Mouse (Mus musculus): ENCODE results near the gene Casp1.

Casp1 gene

DNA sequence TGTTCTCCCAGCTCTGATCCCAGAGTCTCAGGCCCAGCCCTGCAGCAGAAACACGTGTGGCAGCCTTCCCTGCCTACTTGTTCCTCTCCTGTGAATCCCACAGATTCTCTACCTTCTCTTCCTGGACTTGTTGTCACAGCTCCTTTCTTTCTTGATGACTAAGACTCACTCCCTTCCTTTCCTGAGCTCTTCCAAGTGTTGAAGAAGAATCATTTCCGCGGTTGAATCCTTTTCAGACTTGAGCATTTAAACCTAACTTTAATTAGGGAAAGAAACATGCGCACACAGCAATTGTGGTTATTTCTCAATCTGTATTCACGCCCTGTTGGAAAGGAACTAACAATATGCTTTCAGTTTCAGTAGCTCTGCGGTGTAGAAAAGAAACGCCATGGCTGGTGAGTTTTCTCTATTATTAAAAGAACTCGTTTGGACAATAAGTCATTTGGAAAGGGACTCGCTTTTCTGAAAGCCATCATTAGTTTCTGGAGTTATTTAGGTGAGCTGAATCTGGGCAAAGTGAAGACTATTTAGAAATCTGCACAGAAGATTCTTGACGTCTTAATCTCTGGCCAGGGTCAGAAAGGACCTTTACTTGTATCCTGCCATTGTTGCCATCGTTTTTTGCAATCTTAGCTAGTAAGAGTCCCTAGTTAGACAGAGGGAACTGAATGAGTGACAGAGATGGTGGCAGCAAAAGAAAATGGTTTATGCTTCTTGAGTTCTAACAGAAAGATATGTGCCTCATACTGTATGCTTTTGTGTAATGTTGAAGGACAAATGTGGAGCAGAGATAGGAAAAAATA, at the start of gene Casp1:
TSS of gene Casp1 (plus strand) at position 189 of the 803 bp plus-strand sequence.
- no peak for DNase-seq (ENCODE audit: low spot score in 2 of 2)

DNA sequence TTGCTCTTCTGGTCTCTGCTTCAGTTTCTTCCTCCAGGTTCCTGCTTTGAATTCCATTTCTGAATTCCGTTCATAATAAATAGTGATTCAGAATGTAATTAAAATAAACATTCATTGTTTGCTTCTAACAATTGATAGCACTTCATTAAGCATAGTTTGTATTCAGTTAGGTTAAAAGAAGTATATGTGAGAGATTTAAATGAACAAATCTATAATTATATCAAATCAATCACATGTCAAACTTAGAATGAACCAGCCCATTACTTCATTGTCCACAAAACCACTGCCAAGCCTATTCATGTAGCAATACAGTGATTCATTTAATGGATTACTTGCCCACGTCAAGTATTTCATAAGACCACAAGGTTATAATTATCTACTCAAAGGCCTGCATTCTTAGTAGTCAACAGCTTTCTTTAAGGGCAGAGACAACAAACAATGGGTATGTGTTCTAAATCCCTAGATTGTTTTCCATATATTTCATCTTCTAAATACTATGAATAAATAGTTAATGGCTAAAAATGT, 34.3 kb upstream of the Casp1 start:
- no peak for DNase-seq (ENCODE audit: low spot score in 2 of 2)

DNA sequence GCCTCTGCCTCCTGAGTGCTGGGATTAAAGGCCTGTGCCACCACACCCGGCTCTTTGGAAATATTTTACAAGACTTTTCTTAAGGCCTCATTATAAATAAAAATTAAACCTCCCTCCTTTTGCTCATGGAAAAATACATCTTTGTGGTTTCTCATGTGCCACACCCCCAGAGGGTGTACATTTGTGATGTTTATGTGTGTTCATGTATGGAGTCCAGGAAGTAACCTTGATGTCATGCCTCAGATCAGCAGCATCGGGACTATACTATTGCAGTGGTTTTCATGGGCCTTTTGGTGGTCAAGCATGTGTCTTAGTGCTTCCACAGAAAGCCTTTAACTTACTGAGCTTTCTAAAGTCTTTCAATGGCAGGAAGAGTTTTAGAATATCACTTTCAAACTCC, 28.0 kb upstream of the Casp1 start:
- no peak for DNase-seq (ENCODE audit: low spot score in 2 of 2)

DNA sequence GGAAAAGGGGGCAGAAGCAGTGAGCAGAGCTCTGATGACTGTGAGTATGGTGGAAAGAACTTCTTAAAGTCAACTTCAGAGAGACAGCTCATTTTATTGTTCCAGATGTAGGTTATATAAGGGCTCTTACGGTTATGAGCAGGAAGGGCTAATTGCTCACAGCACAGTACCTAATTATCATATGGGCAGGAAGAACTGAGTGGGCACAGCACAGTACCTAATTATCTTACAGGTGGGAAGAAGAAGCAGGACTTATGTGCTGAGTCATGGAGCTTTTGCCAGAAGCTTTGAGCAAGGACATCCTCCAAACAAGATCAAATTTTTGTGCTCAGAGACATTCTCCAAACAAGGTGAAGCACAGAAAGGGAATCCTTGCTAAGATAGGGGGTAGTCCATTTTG, 27.4 kb upstream of the Casp1 start:
- no peak for DNase-seq (ENCODE audit: low spot score in 2 of 2)

DNA sequence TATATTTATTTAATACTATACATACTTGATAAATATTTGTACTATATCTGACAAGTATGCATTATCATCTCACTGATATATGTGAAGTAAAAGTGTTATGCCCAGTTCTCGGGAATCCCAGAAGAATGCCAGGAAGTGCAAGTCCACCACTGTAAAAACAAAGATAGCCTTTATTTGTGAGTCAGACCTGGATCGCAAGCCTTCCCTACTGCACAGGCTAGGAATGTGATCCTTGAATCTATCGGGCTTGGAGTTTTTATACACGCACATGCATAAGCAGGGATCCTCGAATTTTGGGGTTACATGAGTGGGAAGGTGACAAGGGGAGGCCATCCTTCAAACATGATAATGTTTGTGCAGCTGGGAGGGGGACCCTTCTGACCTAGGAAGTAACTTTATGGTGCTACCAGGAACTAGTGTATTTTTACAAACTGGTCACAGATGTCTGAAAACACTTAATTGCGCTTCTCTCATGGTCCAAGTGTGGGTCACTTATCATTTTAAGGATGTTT, 26.9 kb upstream of the Casp1 start:
- no peak for DNase-seq (ENCODE audit: low spot score in 2 of 2)

DNA sequence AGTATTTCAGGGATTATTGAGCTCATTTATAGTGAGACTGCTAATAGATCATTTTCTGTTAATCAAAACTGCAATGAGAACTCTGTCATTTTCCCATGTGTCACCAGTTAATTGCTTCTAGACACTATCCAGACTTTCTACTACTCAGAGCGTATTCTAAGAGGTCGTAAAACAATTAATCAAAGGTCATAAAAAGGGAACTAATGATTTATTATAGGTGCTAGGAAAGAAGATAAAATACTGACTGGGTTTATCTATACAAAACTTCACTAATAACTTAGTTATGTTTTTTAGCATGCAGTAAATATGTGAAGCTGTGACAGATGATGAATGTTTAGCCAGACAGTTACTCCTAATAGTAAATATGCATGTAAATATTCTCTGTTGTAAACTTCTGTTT, 12.2 kb upstream of the Casp1 start:
- no peak for DNase-seq (ENCODE audit: low spot score in 2 of 2)

DNA sequence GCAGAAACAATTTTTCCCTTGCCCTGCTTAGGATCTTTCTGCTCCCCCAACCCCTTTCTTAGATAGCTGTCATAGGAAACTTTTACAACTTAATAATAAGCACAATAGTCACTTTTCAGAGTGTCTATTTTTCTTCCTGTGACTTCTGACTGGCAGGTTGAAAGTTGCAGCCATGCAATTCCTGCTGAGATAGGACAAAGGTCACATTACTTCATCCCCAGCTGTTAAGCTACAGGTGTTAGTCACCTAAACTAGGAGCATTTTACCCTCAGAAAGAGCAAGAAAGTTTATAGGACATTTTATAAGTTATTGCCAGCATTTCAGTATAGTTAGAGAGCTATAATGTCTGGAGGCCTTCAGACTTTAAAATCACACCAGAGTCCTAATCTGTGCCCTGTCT, 11.7 kb upstream of the Casp1 start:
- no peak for DNase-seq (ENCODE audit: low spot score in 2 of 2)

DNA sequence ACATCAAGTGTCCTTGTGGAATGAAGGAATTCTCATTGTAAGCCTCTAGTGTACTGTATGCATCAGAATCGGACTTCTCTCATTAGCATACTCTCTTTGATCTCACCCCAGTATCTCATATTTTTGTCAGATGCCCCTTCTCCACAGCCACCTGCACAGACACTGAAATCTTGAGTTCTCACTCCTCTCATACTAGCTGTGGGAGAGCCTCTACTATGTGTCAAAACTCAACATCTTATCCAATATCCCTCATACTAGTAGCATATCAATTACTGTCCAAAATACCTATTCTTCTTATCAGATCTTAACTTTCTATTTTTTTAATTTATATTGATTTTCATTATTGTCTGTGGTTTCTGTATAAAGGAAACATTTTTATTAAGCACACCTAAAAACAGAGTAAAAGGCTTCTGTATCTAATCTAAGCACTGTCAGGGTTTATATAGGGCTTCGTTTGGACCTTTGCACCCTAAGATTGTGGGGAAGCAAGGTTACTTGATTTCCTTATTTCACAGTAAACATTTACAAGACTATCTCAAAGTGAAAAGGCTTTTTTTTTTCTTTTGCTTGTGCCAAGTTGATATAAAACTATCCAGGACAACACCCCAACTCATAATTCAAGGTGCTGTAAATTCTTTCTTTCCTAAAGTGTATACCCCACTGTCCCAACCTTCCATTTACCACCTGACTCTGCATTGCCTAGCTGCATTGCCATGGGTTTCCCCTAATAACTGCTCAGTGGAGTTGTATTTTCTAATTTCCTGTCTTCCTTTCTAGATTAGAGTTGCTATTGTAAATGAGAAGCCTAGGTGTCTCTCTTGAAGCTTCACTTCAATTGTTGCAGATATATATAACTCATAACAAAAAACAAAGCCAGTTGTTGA, 1.7 kb upstream of the Casp1 start:
- no peak for DNase-seq (ENCODE audit: low spot score in 2 of 2)

DNA sequence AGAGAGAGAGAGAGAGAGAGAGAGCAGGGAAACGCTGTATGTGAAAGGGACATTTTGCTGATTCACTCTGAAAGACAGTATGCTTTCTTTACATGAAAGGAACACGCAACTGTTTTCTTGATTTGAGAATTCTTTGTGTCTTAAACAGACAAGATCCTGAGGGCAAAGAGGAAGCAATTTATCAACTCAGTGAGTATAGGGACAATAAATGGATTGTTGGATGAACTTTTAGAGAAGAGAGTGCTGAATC, 740 bp downstream of the Casp1 start:
- no peak for DNase-seq (ENCODE audit: low spot score in 2 of 2)

DNA sequence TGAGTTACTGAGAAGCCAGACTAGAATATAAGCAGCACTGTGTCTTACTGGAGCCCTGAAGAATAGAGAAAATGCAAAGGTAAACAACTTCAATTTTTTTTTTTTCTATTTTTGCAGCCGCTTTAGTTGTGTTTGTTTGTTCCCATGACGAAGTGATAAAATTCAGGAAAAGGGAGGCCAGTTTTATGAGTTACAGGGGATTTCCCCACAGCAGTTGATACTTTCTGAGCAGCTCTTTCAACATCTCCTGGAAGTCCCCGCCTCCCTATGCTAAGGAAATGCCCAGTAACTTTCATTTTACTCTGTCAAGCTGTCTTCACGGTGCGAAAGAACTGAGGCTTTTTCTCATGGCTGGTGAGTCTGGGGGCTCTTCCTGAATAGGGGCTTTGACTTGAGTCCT, 10.2 kb downstream of the Casp1 start, which contains the start of gene Casp4:
TSS of gene Casp4 (plus strand) at position 268 of the 400 bp plus-strand sequence.
- DNase-seq (ENCODE audit: low spot score in 2 of 2): no peak

DNA sequence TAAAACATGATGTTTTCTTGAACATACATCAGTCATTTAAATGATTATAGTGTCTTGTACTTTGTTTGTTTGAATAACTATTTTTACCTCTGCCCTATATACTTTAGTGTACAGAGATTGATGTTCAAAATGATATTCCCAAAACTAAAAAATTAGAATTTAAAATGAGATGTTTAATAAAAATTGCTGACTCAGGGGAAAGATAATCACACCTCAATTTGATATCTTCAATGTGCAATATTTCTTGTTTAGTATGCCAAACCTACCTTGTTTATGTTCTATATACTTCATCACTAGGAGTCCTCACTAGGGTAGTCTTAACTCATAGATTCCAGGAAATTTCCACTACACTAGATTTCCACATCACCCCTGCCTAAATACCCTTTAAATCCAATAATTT, 11.8 kb downstream of the Casp1 start:
- DNase-seq (ENCODE audit: low spot score in 2 of 2): no peak

DNA sequence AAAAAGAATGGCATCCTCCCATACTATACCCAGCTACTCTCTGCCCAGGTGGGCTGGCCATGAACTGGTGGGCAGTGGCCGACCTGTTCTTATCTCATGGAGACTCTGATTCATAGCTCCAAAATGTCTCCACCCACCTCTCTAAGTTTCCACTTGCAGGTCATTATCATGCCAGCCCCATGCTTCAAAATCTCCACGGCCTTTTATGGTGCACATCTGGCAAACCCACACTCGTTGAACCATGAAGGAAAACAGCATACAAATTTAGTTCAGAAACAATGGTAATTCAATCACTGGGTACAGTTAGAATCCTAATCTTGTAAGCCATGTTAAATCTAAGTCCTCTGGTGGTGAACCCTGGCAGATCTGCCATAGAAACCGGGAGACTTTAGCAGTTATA, 13.1 kb downstream of the Casp1 start:
- no peak for DNase-seq (ENCODE audit: low spot score in 2 of 2)

DNA sequence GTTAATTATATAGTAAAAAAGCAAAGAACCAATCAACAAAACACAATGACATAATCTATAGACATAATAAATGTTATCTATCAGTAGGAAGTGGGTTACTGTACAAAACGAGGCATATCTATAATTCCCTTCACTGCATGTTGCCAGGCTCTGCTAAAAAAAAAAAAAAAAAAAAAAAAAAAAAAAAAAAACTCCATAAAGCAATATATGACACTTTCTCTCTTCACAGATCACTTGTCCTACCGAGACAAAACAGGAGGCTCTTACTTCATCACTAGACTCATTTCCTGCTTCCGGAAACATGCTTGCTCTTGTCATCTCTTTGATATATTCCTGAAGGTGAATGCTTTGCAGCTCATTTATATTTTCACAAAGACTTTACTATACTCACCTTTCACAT, 29.9 kb downstream of the Casp1 start:
- DNase-seq (ENCODE audit: low spot score in 2 of 2): no peak

DNA sequence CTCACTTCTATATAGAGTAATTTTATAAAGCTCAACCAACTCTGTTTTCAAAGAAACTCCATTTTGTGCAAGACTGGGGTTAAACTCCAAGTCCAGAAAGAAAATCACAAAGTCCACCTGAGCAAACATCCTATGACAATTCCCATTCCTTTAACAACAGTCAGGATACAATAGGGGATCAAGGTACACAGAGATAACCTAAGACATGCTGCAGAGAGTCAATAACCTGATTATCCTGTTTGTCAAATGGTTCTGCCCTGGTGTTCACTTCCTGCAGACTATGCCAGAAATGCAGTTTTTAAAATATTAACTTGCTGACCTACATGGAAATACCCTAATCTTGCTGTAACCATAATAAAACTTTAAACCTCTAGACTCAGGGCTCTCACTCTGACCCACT, 34.1 kb downstream of the Casp1 start:
- no peak for DNase-seq (ENCODE audit: low spot score in 2 of 2)

DNA sequence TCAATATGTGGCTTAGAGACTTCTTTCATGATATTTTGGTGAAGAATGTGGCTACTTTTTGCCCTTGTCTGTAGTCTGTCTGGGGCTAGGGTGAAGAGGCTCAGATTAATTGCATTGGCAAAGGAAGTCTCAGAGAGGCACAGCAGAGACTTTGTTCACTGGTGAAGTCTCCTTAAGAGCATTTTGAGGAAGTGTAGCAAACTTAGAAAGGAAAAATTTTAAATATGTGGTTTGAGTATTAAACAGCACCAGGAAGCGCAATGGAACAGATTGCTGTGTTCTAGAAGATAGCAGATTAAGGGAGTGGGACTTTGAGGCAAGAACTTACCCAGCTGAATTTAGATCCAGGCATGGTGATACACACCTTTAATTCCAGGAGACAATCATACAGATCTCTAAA, 35.1 kb downstream of the Casp1 start:
- DNase-seq (ENCODE audit: low spot score in 2 of 2): no peak

DNA sequence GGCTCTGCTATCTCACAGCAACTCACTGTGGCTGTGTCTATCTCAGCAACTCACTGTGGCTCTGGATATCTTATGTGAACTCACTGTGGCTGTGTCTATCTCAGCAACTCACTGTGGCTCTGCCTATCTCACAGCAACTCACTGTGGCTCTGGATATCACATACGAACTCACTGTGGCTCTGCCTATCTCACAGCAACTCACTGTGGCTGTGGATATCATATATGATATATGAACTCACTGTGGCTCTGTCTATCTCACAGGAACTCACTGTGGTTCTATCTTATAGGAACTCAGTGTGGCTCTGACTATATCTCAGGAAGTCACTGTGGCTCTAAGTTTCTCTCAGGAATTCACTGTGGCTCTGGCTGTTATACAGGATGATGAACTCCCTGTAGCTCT, 44.8 kb downstream of the Casp1 start:
- DNase-seq (ENCODE audit: low spot score in 2 of 2): no peak

DNA sequence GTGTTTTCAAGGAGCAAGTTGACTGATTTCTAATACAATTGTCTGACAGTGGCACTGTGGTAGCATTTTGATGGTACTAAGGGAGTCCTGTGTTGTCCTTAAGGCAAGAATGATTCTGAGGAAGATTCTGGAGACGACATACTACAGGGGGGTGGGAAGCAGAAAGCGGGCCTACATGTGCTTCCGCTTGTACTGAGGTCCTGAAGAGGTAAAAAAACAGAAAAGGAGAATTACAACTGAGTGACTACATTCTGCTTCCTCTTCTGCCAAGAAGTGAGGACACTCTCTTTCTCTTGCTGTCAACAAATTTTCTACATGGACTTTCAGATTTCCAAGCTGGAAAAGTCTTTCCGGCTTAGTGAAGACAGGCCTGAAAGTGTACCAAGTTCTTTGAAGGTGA, 45.8 kb downstream of the Casp1 start:
- no peak for DNase-seq (ENCODE audit: low spot score in 2 of 2)

DNA sequence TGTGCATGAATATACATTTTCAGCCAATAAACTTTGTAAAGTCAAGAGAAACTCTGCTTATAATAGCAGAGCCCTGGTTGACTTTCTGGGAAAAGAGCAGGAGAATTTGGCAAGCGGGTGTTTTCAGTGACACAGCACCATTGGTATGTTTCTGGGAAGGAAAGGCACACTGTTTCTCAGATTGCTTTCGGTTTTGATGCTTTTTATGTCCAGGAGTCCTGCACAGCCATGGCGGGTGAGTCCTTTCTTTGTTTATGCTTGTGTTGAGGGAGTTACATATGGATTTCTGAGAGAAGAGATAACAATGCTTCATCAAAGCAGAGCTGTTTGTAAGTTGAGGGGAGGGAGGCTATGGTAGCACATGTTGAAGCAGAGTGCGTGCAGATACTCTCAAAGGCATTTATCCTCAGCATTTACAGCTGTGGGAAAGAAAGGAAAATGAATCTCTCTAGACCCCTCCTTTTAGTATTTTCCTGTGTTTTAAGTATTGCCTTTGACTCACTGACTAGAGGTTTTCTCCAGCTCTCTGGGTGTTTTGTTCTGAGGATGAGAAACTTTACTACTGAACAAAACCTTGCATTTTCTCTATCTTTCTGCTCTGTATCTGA, 47.1 kb downstream of the Casp1 start, which contains the start of gene Casp12:
TSS of gene Casp12 (plus strand) at position 140 of the 608 bp plus-strand sequence.
- no peak for DNase-seq (ENCODE audit: low spot score in 2 of 2)

DNA sequence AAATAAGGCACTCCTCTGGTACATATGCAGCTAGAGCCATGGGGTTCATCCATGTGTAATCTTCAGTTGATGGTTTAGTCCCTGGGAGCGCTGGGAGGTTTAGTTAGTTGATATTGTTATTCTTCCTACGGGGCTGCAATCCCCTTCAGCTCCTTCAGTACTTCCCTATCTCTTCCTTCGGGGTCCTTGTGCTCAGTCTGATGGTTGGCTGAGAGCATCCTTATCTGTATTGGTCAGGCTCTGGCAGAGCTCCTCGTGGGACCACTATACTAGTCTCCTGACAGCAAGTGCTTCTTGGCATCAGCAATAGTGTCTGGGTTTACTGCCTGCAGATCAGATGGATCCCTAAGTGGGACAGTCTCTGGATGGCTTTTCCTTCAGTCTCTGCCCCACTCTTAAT, 49.1 kb downstream of the Casp1 start:
- no peak for DNase-seq (ENCODE audit: low spot score in 2 of 2)

DNA sequence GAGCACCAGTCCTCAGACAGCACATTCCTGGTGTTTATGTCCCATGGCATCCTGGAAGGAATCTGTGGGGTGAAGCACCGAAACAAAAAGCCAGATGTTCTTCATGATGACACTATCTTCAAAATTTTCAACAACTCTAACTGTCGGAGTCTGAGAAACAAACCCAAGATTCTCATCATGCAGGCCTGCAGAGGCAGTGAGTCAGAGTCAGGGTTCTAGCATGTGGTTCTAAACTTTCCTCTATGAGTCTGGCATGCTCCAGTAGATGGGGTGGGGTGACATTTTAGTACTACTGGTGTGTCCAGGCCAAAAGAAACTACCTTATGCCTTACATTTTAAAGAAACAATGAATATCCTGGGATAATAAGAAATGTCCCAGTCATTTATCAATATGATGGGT, 55.4 kb downstream of the Casp1 start:
- DNase-seq (ENCODE audit: low spot score in 2 of 2): no peak

DNA sequence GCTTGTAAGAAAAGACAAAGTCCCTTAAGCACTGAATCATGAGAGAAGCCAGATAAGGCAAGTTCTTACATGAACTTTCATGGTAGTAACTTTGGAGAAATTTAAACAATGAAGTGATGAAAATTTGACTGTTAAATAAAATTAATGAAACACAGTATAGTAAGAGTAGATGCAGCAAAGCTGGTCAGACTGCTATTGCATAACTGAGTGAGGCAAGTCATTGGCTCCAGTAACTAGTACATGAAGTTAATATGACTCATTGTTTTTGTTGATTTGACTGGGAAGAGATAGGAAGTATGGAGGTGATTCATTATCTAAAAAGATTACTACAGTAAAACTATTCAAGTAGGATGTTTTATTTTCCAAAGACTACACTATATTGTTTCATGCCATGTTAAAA, 58.5 kb downstream of the Casp1 start:
- DNase-seq (ENCODE audit: low spot score in 2 of 2): no peak
